Mouse (Mus musculus): Measurements from ENCODE around the gene Pramef12.
"Not testable (repeated sequence)": the region's sequence is repeated elsewhere in the genome, so short reads cannot be mapped to it uniquely, and the experiment has no call there.

The Pramef12 gene

GRCm38 (mm10) chr4:144408290-144408689 is at the start of gene Pramef12:
Pramef12 (minus strand) TSS chr4:144408464.
- no peak for DNase-seq (ENCODE audit: low spot score)

GRCm38 (mm10) chr4:144453217-144453616 is 45.0 kb upstream of the Pramef12 start, which contains the start of gene Gm9944:
Gm9944 (minus strand) TSS chr4:144453317.
- no peak for DNase-seq (ENCODE audit: low spot score)

- no peak for DNase-seq (ENCODE audit: low spot score)
Measured at GRCm38 (mm10) chr4:144448546-144448945, 40.3 kb upstream of the Pramef12 start.

- DNase-seq (ENCODE audit: low spot score) = no peak
Measured at GRCm38 (mm10) chr4:144441582-144441981, 33.3 kb upstream of the Pramef12 start.

GRCm38 (mm10) chr4:144441095-144441494 is 32.8 kb upstream of the Pramef12 start:
- no peak for DNase-seq (ENCODE audit: low spot score)

- DNase-seq (ENCODE audit: low spot score) = no peak
Measured at GRCm38 (mm10) chr4:144438672-144439071, 30.4 kb upstream of the Pramef12 start, which contains the start of gene 1700012P22Rik. 1700012P22Rik (minus strand) TSS chr4:144438772.

GRCm38 (mm10) chr4:144433216-144433615 is 25.0 kb upstream of the Pramef12 start:
- no peak for DNase-seq (ENCODE audit: low spot score)

GRCm38 (mm10) chr4:144430723-144431122 is 22.5 kb upstream of the Pramef12 start:
- DNase-seq (ENCODE audit: low spot score) = no peak

- no peak for DNase-seq (ENCODE audit: low spot score)
Measured at GRCm38 (mm10) chr4:144428868-144429267, 20.6 kb upstream of the Pramef12 start.

GRCm38 (mm10) chr4:144424590-144424989 is 16.3 kb upstream of the Pramef12 start:
- no peak for DNase-seq (ENCODE audit: low spot score)

- no peak for DNase-seq (ENCODE audit: low spot score)
Measured at GRCm38 (mm10) chr4:144420644-144421043, 12.4 kb upstream of the Pramef12 start.

- no peak for DNase-seq (ENCODE audit: low spot score)
Measured at GRCm38 (mm10) chr4:144406261-144406660, 2.0 kb downstream of the Pramef12 start.

- DNase-seq (ENCODE audit: low spot score) = peak; percentile 70
Measured at GRCm38 (mm10) chr4:144404456-144405086, 3.7 kb downstream of the Pramef12 start.

GRCm38 (mm10) chr4:144402712-144403111 is 5.6 kb downstream of the Pramef12 start:
- no peak for DNase-seq (ENCODE audit: low spot score)

- DNase-seq (ENCODE audit: low spot score) = no peak
Measured at GRCm38 (mm10) chr4:144396316-144396715, 11.9 kb downstream of the Pramef12 start.

GRCm38 (mm10) chr4:144377911-144378310 is 30.4 kb downstream of the Pramef12 start, which contains the start of gene Pramef20:
Pramef20 (minus strand) TSS chr4:144377933.
- DNase-seq (ENCODE audit: low spot score) = no peak

- DNase-seq (ENCODE audit: low spot score) = not testable (repeated sequence)
Measured at GRCm38 (mm10) chr4:144357642-144358041, 50.6 kb downstream of the Pramef12 start, which contains the start of gene Gm13119. Gm13119 (plus strand) TSS chr4:144357942.

All from testis, postnatal 10 days (tissue).